Mouse (Mus musculus) C2C12 (cell line): ENCODE measurements around the gene Ccdc14.

ENCODE experiments used
- CTCF ChIP-seq: IDR thresholded peaks from one replicate; pipeline ENCODE4 v1.5.1; 2011; ENCODE audit not compliant: control insufficient read depth, insufficient read depth, insufficient read length
- FOSL1 ChIP-seq: IDR thresholded peaks from one replicate; pipeline ENCODE4 v1.8.0; 2011; ENCODE audit warnings: mild to moderate bottlenecking, low read length; ENCODE audit not compliant: poor library complexity, insufficient read depth, severe bottlenecking
- MYOG ChIP-seq: IDR thresholded peaks from one replicate; pipeline ENCODE4 v1.6.1; 2011; ENCODE audit not compliant: control insufficient read depth, insufficient read length; ENCODE audit errors: extremely low read depth
- USF1 ChIP-seq: IDR thresholded peaks from one replicate; pipeline ENCODE4 v1.6.1; 2011; ENCODE audit warnings: low read depth, mild to moderate bottlenecking, control low read depth, moderate library complexity

- no peak for TF ChIP-seq CTCF
- no peak for TF ChIP-seq MYOG
- no peak for TF ChIP-seq USF1
- TF ChIP-seq FOSL1, result no peak
Observed at GRCm38 (mm10) chr16:34668341-34668740, 22.1 kb upstream of the Ccdc14 start.
